In the genomic region with DNA sequence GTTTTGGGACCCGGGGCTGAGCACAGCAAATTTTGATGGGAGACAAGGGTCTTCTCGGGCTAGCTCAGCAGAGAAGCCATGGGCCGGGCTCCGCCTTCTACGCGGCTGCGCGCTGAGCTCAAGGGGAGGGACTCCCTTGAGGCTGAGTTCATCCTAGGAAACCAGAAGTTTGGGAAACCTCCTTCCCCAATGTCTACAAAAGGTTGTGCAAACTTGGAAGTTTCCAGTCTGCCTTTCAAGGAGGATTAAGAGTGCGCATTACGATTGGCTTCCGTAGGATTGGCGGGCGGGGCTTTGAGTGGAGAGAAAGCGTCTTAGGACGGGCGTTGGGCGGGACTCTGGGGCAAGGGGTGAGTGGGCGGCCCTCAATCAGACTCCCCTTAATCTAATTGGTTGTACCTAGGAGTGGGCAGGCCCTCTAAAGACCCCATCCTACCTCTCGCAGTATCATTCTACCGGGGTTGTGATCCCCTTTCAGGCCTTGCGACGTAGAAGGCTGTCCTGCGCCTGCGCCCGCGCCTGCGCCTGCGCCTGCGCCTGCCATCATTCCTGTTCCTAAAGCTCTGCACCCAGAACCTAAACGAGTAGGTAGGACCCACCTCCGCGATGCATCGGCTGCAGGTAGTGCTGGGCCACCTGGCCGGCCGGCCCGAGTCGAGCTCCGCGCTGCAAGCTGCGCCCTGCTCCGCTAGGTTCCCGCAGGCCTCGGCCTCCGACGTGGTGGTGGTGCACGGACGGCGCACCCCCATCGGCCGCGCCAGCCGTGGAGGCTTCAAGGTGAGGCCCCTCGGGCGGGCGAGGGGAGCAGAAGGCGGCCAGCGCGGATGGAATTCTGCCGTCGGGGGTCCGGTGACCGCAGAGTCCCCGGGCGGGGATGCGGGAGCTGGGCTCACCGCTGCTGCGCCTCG, we compare ENCODE assay signal across 8 mouse cellular contexts. TPM values are rescaled to one million over a fixed set of nuclear protein-coding genes. Genes with fewer than 3 reads are reported as not detected.
A peak's percentile ranks its signal among the peaks of the same experiment; 100 is the strongest.
DNase-seq lines count a peak whose midpoint lies in the region; ATAC-seq and TF ChIP-seq lines count a peak whose summit lies in the region.

A gene (minus strand): TSS at position 503 of the 908 bp plus-strand sequence.

- TF ChIP-seq CTCF in CH12.LX (conservative IDR thresholded peaks at IDR 0.05 in 1 of 2, IDR thresholded peaks at IDR 0.05 in 1 of 2; ENCODE audit: low read depth in 2 of 2, low read length in 2 of 2), result no peak

- H3K27ac ChIP-seq in CH12.LX (ENCODE audit: insufficient read depth, low read depth), result peak within 1 kb of the TSS; percentile 76
- peak within 1 kb of the TSS; percentile 79 for H3K27ac ChIP-seq in forebrain, embryonic 11.5 days (ENCODE audit: low read depth, low read length)
- H3K27ac ChIP-seq in heart, embryonic 16.5 days (ENCODE audit: low read length), result peak within 1 kb of the TSS; percentile 92
- H3K27ac ChIP-seq in liver, embryonic 15.5 days (replicated peaks), result peak within 1 kb of the TSS; percentile 92
- H3K27ac ChIP-seq in neural tube, embryonic 12.5 days, result peak within 1 kb of the TSS; percentile 54

- no peak for TF ChIP-seq RAD21 in CH12.LX (IDR thresholded peaks at IDR 0.05; ENCODE audit: low read depth, low read length)

- H3K4me3 ChIP-seq in CH12.LX (replicated peaks in 1 of 3; ENCODE audit: low read depth in 2 of 3, low read length in 2 of 3, poor library complexity in 1 of 3), result peak within 1 kb of the TSS; percentile 75 to 94 (median 83)
- peak within 1 kb of the TSS; percentile 66 for H3K4me3 ChIP-seq in forebrain, embryonic 11.5 days (ENCODE audit: low read depth, low read length)
- peak within 1 kb of the TSS; percentile 83 for H3K4me3 ChIP-seq in heart, embryonic 16.5 days (ENCODE audit: low read length)
- peak within 1 kb of the TSS; percentile 93 for H3K4me3 ChIP-seq in liver, embryonic 15.5 days (replicated peaks)
- H3K4me3 ChIP-seq in neural tube, embryonic 12.5 days, result peak within 1 kb of the TSS; percentile 77

- in situ Hi-C loops in CH12.LX (cut with MboI; ENCODE audit: low pct_ligation_motif_present, low pct_unique_long_range_greater_than_20kb, low sequenced_read_pairs), result no loop called here

- peaks cover 5% of the 10 kb centered on the region; the same call in 1 of the 2 replicates for H3K79me2 ChIP-seq in CH12.LX (replicated peaks; ENCODE audit: control insufficient read depth, extremely low read depth, insufficient read depth, poor library complexity, severe bottlenecking)

- peaks cover 6 to 36% of the 10 kb centered on the region in 2 experiments for H3K4me1 ChIP-seq in CH12.LX (ENCODE audit: control insufficient read depth in 1 of 2, insufficient read depth in 2 of 2)
- H3K4me1 ChIP-seq in forebrain, embryonic 11.5 days (replicated peaks; ENCODE audit: control insufficient read depth, insufficient read depth, low read length), result peaks cover 7% of the 10 kb centered on the region; the same call in 1 of the 2 replicates
- H3K4me1 ChIP-seq in heart, embryonic 16.5 days (ENCODE audit: control insufficient read depth, insufficient read depth, low read length), result peaks cover 20% of the 10 kb centered on the region
- peaks cover 43% of the 10 kb centered on the region for H3K4me1 ChIP-seq in liver, embryonic 15.5 days (replicated peaks)
- H3K4me1 ChIP-seq in neural tube, embryonic 12.5 days, result peaks cover 22% of the 10 kb centered on the region

- WGBS in forebrain, embryonic 11.5 days, result under 1% methylated on average over 68 of the region's 68 CpGs
- WGBS in heart, embryonic 16.5 days, result under 1% methylated on average over 65 of the region's 68 CpGs
- under 1% methylated on average over 68 of the region's 68 CpGs for WGBS in liver, embryonic 15.5 days (ENCODE audit: insufficient replicate concordance)
- under 1% methylated on average over 68 of the region's 68 CpGs for WGBS in neural tube, embryonic 12.5 days

- H3K27me3 ChIP-seq in CH12.LX (replicated peaks), result no peaks in the 10 kb centered on the region
- H3K27me3 ChIP-seq in forebrain, embryonic 11.5 days (ENCODE audit: control insufficient read depth, insufficient read depth, low read length), result peaks cover 3% of the 10 kb centered on the region; the same call in 1 of the 2 replicates
- H3K27me3 ChIP-seq in heart, embryonic 16.5 days (ENCODE audit: control insufficient read depth, insufficient read depth, low read length), result no peaks in the 10 kb centered on the region
- H3K27me3 ChIP-seq in liver, embryonic 15.5 days, result no peaks in the 10 kb centered on the region
- H3K27me3 ChIP-seq in neural tube, embryonic 12.5 days (replicated peaks), result 0 out of 2 replicates have a peak, but pooled peaks cover 4% of the 10 kb centered on the region

- H3K9ac ChIP-seq in CH12.LX (ENCODE audit: insufficient read depth, low read depth), result peak within 1 kb of the TSS; percentile 87
- H3K9ac ChIP-seq in forebrain, embryonic 11.5 days (ENCODE audit: low read length), result peak within 1 kb of the TSS; percentile 78
- H3K9ac ChIP-seq in heart, embryonic 16.5 days (ENCODE audit: low read length), result peak within 1 kb of the TSS; percentile 92
- H3K9ac ChIP-seq in liver, embryonic 15.5 days, result peak within 1 kb of the TSS; percentile 85
- peak within 1 kb of the TSS; percentile 87 for H3K9ac ChIP-seq in neural tube, embryonic 12.5 days

- peak; percentile 96 for DNase-seq in CH12.LX (ENCODE audit: extremely low read depth)
- peak; percentile 91 for DNase-seq in c-Kit-positive CD71-positive TER-119-negative erythroid progenitor cells, embryonic 14.5 days (ENCODE audit: low read depth)
- DNase-seq in forebrain, embryonic 11.5 days (ENCODE audit: low spot score), result peak; percentile 96
- peak; percentile 97 to 99 for DNase-seq in kidney, postnatal 36 days
- peak; percentile 99 for DNase-seq in telencephalon, adult 2 months (ENCODE audit: low read depth, low spot score)

- H3K36me3 ChIP-seq in CH12.LX (replicated peaks in 1 of 2; ENCODE audit: control insufficient read depth in 1 of 2, insufficient read depth in 1 of 2, low read length in 1 of 2), result peaks cover 42 to 58% of the 10 kb centered on the region in 2 experiments
- peaks cover 3% of the 10 kb centered on the region for H3K36me3 ChIP-seq in forebrain, embryonic 11.5 days (ENCODE audit: control insufficient read depth, insufficient read depth, low read length)
- peaks cover under 1% of the 10 kb centered on the region; the same call in 1 of the 2 replicates for H3K36me3 ChIP-seq in heart, embryonic 16.5 days (ENCODE audit: control insufficient read depth, insufficient read depth)
- peaks cover 31% of the 10 kb centered on the region for H3K36me3 ChIP-seq in liver, embryonic 15.5 days (replicated peaks)
- peaks cover 27% of the 10 kb centered on the region for H3K36me3 ChIP-seq in neural tube, embryonic 12.5 days

- ATAC-seq in forebrain, embryonic 11.5 days (replicated peaks; ENCODE audit: low FRiP score), result peak; percentile 97
- peak; percentile 98 for ATAC-seq in heart, embryonic 16.5 days (replicated peaks; ENCODE audit: extremely low read depth, insufficient read depth, low FRiP score)
- peak; percentile 94 for ATAC-seq in liver, embryonic 15.5 days (ENCODE audit: insufficient read depth)
- peak; percentile 98 for ATAC-seq in neural tube, embryonic 12.5 days (ENCODE audit: low FRiP score, low read depth)

- TF ChIP-seq POLR2A in CH12.LX (IDR thresholded peaks at IDR 0.05; ENCODE audit: low read depth, low read length), result peak; percentile 58

- no peaks in the 10 kb centered on the region for H3K9me3 ChIP-seq in CH12.LX (replicated peaks; ENCODE audit: low read length)
- no peaks in the 10 kb centered on the region for H3K9me3 ChIP-seq in forebrain, embryonic 11.5 days (ENCODE audit: control insufficient read depth, low read length)
- H3K9me3 ChIP-seq in heart, embryonic 16.5 days (replicated peaks; ENCODE audit: control insufficient read depth, low read length), result no peaks in the 10 kb centered on the region
- no peaks in the 10 kb centered on the region for H3K9me3 ChIP-seq in liver, embryonic 15.5 days (replicated peaks)
- H3K9me3 ChIP-seq in neural tube, embryonic 12.5 days, result no peaks in the 10 kb centered on the region

- peak within 1 kb of the TSS; percentile 72 for H3K4me2 ChIP-seq in CH12.LX (ENCODE audit: insufficient read depth, low read depth, poor library complexity, severe bottlenecking)
- peak within 1 kb of the TSS; percentile 68 for H3K4me2 ChIP-seq in forebrain, embryonic 11.5 days (ENCODE audit: low read depth, low read length, severe bottlenecking)
- H3K4me2 ChIP-seq in heart, embryonic 16.5 days (ENCODE audit: low read depth, low read length), result peak within 1 kb of the TSS; percentile 90
- peak within 1 kb of the TSS; percentile 94 for H3K4me2 ChIP-seq in liver, embryonic 15.5 days
- H3K4me2 ChIP-seq in neural tube, embryonic 12.5 days (replicated peaks), result peak within 1 kb of the TSS; percentile 63

- no peak for TF ChIP-seq EP300 in CH12.LX (IDR thresholded peaks at IDR 0.05; ENCODE audit: low read length)

- dilution Hi-C loops in CH12.LX (cut with MboI; ENCODE audit: extremely low pct_ligation_motif_present, extremely low pct_unique_long_range_greater_than_20kb, low sequenced_read_pairs), result no loop called here

TF ChIP-seq in CH12.LX, 34 proteins besides CTCF, POLR2A, EP300 and RAD21 (continues in another document):
- TF ChIP-seq ZNF384 (IDR thresholded peaks at IDR 0.05; ENCODE audit: low read depth, low read length) (no peak), PAX5 (IDR thresholded peaks at IDR 0.05; ENCODE audit: low read length) (no peak), ZC3H11A (IDR thresholded peaks at IDR 0.05; ENCODE audit: low read depth, low read length) (no peak), ZMIZ1 (IDR thresholded peaks at IDR 0.05; ENCODE audit: low read depth, low read length) (peak; percentile 34; the same call in 1 of the 2 replicates), TBP (conservative IDR thresholded peaks at IDR 0.05; ENCODE audit: low read depth, low read length) (0 out of 2 replicates have a peak, but pooled peaks have one; percentile 41), NELFE (IDR thresholded peaks at IDR 0.05; ENCODE audit: low read depth, low read length) (peak; percentile 61; the same call in 1 of the 2 replicates), CHD2 (IDR thresholded peaks at IDR 0.05; ENCODE audit: low read length) (no peak; the same call in 1 of the 2 replicates), JUN (IDR thresholded peaks at IDR 0.05; ENCODE audit: insufficient read depth, low read depth, low read length) (no peak), ZKSCAN1 (IDR thresholded peaks at IDR 0.05; ENCODE audit: borderline replicate concordance, low read depth, low read length) (no peak), RCOR1 (conservative IDR thresholded peaks at IDR 0.05; ENCODE audit: low read depth, low read length) (no peak), USF1 (IDR thresholded peaks at IDR 0.05; ENCODE audit: low read depth, low read length) (no peak)

RNA-seq across cellular contexts. Expression of the gene that starts here (rescaled TPM):
- 22.7 and 33.4 TPM in 2 replicates for total RNA-seq in CH12.LX (2012; rRNA removed)
- 14.3 and 14.7 TPM in 2 replicates for total RNA-seq in CH12.LX (2014; rRNA removed)
- polyA plus RNA-seq in CH12.LX (2012; ENCODE audit: insufficient read length, low read depth), result 51.3 and 53.6 TPM in 2 replicates
- polyA plus RNA-seq in forebrain, embryonic 11.5 days (2014; fragmentation: Nextera tagmentation; extraction: Ambion mirVana), result 6.8 and 7.5 TPM in 2 replicates
- polyA plus RNA-seq in heart, embryonic 16.5 days (2015; fragmentation: Nextera tagmentation; extraction: Ambion mirVana), result 18.1 and 19.0 TPM in 2 replicates
- 15.3 and 17.0 TPM in 2 replicates for polyA plus RNA-seq in liver, embryonic 15.5 days (2015; fragmentation: Nextera tagmentation; extraction: Ambion mirVana)
- 6.1 and 6.4 TPM in 2 replicates for polyA plus RNA-seq in neural tube, embryonic 12.5 days (2016; fragmentation: Nextera tagmentation; extraction: Ambion mirVana)

Comparison
In these comparisons a context has a peak if more than half of its experiments do, and no peak if none do; other contexts are left out.
1. Peak in every context shown above with its lines: DNase-seq, ATAC-seq, H3K4me3 ChIP-seq and H3K27ac ChIP-seq.